Mouse (Mus musculus): Measurements from ENCODE around the gene Il21r. TPM values are rescaled to one million over a fixed set of nuclear protein-coding genes. Genes with fewer than 3 reads are reported as not detected.

Gene Il21r
- total and polyA plus RNA-seq, 3 experiments, result 0.06 TPM; not detected in 2

DNA sequence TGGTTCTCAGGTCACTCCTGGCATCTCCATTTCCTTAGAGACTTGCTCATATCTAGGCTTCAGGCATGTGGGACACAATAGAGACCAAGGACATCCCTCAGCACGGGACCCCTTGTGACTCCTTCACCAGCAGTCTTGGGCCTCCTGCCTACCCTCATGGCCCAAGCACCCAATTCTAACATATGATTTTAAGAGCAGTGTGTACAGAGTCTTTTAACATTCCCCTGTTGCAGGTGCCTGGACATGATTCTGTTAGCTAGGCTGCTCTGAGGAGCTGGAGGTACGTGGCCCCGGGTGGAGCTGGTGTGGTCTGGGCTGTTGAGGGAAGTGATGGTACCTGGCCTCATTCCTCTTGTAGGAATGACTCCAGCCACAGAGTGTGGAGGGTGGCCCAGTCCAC, 40.1 kb upstream of the Il21r start:
- no peak for TF ChIP-seq ZNF384 (IDR thresholded peaks at IDR 0.05; ENCODE audit: low read depth, low read length)
- no peak for TF ChIP-seq EP300 (IDR thresholded peaks at IDR 0.05; ENCODE audit: low read depth in 1 of 2, low read length in 2 of 2)
- no peak for TF ChIP-seq CTCF (IDR thresholded peaks at IDR 0.05 in 2 of 3, conservative IDR thresholded peaks at IDR 0.05 in 1 of 3; ENCODE audit: control insufficient read depth in 1 of 3, insufficient read depth in 1 of 3, low read depth in 2 of 3, low read length in 3 of 3, poor library complexity in 1 of 3, severe bottlenecking in 1 of 3)
- no peak for TF ChIP-seq MAZ (IDR thresholded peaks at IDR 0.05; ENCODE audit: low read depth, low read length)
- H3K27me3 ChIP-seq (ENCODE audit: control insufficient read depth in 1 of 2, insufficient read depth in 2 of 2, low read length in 2 of 2), result no peaks in the 10 kb centered on the region
- H3K36me3 ChIP-seq (ENCODE audit: control insufficient read depth in 1 of 2, insufficient read depth in 2 of 2, low read length in 2 of 2), result peaks cover 0 to 4% of the 10 kb centered on the region in 2 experiments; a peak in 1 of 4 replicates
- no peaks in the 10 kb centered on the region for H3K79me2 ChIP-seq (ENCODE audit: control insufficient read depth, insufficient read depth, low read length, poor library complexity)
- no peak for DNase-seq (ENCODE audit: low read depth, low spot score)
- no peak overlapping the region for H3K9ac ChIP-seq (ENCODE audit: control insufficient read depth, low read depth, low read length, poor library complexity, severe bottlenecking)
- no peaks in the 10 kb centered on the region for H3K9me3 ChIP-seq (replicated peaks; ENCODE audit: insufficient read depth, low read length)
- no peak overlapping the region for H3K27ac ChIP-seq (ENCODE audit: control insufficient read depth, low read depth, low read length)
- H3K4me3 ChIP-seq (ENCODE audit: control insufficient read depth in 1 of 2, insufficient read depth in 1 of 2, low read depth in 2 of 2, low read length in 2 of 2), result no peak overlapping the region
- H3K4me1 ChIP-seq (ENCODE audit: control insufficient read depth in 1 of 2, insufficient read depth in 2 of 2, low read length in 2 of 2), result peaks cover 3 to 17% of the 10 kb centered on the region in 2 experiments

GRCm38 (mm10) chr7:125564316-125565024, 38.8 kb upstream of the Il21r start:
- Histone ChIP-seq H3K36me3 (ENCODE audit: control insufficient read depth in 1 of 2, insufficient read depth in 2 of 2, low read length in 2 of 2) (peaks cover 0 to 4% of the 10 kb centered on the region in 2 experiments; a peak in 1 of 4 replicates), H3K4me3 (ENCODE audit: control insufficient read depth in 1 of 2, insufficient read depth in 1 of 2, low read depth in 2 of 2, low read length in 2 of 2) (no peak overlapping the region), H3K27ac (ENCODE audit: control insufficient read depth, low read depth, low read length) (no peak overlapping the region), H3K79me2 (ENCODE audit: control insufficient read depth, insufficient read depth, low read length, poor library complexity) (no peaks in the 10 kb centered on the region), H3K4me1 (ENCODE audit: control insufficient read depth in 1 of 2, insufficient read depth in 2 of 2, low read length in 2 of 2) (peaks cover 3 to 17% of the 10 kb centered on the region in 2 experiments), H3K9me3 (replicated peaks; ENCODE audit: insufficient read depth, low read length) (no peaks in the 10 kb centered on the region), H3K27me3 (ENCODE audit: control insufficient read depth in 1 of 2, insufficient read depth in 2 of 2, low read length in 2 of 2) (no peaks in the 10 kb centered on the region), H3K9ac (ENCODE audit: control insufficient read depth, low read depth, low read length, poor library complexity, severe bottlenecking) (no peak overlapping the region)
- no peak for DNase-seq (ENCODE audit: low read depth, low spot score)
- no peak for TF ChIP-seq EP300 (IDR thresholded peaks at IDR 0.05; ENCODE audit: low read depth in 1 of 2, low read length in 2 of 2)

DNA sequence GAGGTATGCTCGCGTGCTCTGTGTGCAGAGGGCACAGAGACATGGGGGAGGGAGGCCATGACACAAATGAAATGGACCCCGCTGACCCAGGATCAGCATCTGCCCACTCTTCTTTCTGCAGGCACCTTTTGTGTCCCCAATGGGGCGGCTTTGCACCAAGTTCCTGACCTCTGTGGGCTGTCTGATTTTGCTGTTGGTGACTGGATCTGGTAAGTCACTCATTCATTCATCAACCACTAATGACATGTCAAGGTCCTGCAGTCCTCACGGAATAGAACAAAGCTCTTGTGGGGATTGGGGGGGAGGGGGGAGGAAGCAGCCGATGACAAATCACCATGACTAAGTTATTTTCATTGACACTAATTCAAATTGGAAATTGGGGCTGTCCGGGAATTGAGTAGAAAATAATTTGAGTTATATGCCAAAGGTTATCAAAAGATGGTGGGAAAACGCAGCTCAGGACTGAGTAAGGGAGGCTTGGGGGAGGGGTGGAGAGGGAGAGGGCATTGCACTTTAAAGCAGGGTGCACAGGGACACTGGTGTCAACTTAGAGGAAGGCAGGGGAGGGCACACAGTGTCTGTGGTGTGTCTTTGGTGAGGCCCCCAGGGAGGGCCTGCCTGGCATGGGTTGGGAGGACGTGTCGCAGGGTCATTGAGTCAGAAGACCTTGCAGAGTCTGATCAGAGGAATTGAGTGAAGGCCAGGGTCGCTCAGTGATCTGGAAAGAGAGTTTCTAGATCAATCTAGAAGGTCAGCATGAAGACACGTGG, 37.5 kb upstream of the Il21r start:
- no peak overlapping the region for H3K9ac ChIP-seq (ENCODE audit: control insufficient read depth, low read depth, low read length, poor library complexity, severe bottlenecking)
- no peaks in the 10 kb centered on the region for H3K27me3 ChIP-seq (ENCODE audit: control insufficient read depth in 1 of 2, insufficient read depth in 2 of 2, low read length in 2 of 2)
- peaks cover 3 to 10% of the 10 kb centered on the region in 2 experiments for H3K4me1 ChIP-seq (ENCODE audit: control insufficient read depth in 1 of 2, insufficient read depth in 2 of 2, low read length in 2 of 2)

More for the DNA sequence above, 37.5 kb upstream of the Il21r start:
- Histone ChIP-seq H3K27ac (ENCODE audit: control insufficient read depth, low read depth, low read length) (no peak overlapping the region), H3K79me2 (ENCODE audit: control insufficient read depth, insufficient read depth, low read length, poor library complexity) (no peaks in the 10 kb centered on the region), H3K36me3 (ENCODE audit: control insufficient read depth in 1 of 2, insufficient read depth in 2 of 2, low read length in 2 of 2) (peaks cover 0 to 4% of the 10 kb centered on the region in 2 experiments; a peak in 1 of 4 replicates), H3K9me3 (replicated peaks; ENCODE audit: insufficient read depth, low read length) (no peaks in the 10 kb centered on the region), H3K4me3 (ENCODE audit: control insufficient read depth in 1 of 2, insufficient read depth in 1 of 2, low read depth in 2 of 2, low read length in 2 of 2) (no peak overlapping the region)
- DNase-seq (ENCODE audit: low read depth, low spot score), result no peak
- TF ChIP-seq POLR2AphosphoS5 (IDR thresholded peaks at IDR 0.05; ENCODE audit: borderline replicate concordance, low read depth, low read length) (no peak), HCFC1 (IDR thresholded peaks at IDR 0.05; ENCODE audit: low read depth, low read length) (no peak), GABPA (IDR thresholded peaks at IDR 0.05; ENCODE audit: low read depth, low read length) (no peak), NRF1 (IDR thresholded peaks at IDR 0.05; ENCODE audit: insufficient read depth, low read depth, low read length, poor library complexity, severe bottlenecking) (no peak), E2F4 (IDR thresholded peaks at IDR 0.05; ENCODE audit: borderline replicate concordance, low read depth, low read length) (no peak)
